In the genomic region with DNA sequence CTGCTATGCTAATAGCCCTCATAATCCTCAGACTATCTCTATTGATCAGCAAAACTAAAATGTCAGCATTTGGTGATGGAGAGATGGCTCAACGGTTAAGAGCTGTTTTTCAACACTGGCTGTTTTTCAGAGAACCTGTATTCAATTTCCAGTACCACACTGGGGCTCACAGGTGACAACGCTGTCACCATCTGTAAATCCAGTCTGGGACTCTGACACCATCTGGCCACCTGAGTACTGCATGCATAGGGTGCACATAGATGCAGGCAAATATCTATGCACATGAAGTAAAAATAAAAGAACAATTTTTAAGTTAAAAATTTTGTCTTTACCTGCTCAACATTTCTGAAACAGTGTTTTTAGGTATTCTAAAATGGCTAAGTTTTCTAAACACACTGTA, we compare ENCODE assay signal across 20 mouse cellular contexts.
"Had no signal": no experiment of that assay in that cellular context is flagged by ENCODE, and none has a peak within 500 bp of the region (broad histone marks: within the 10 kb centered on the region; RNA-seq: fewer than 3 reads in every experiment).

No protein-coding gene starts in this region.

- H3K9ac ChIP-seq: limb, embryonic 12.5 days; limb, embryonic 15.5 days; liver, embryonic 14.5 days; liver, postnatal 0 days; lung, embryonic 14.5 days; neural tube, embryonic 12.5 days; neural tube, embryonic 15.5 days; stomach, embryonic 15.5 days had no signal

- H3K27ac ChIP-seq: limb, embryonic 12.5 days; limb, embryonic 15.5 days; liver, embryonic 14.5 days; neural tube, embryonic 12.5 days; neural tube, embryonic 15.5 days; stomach, embryonic 15.5 days had no signal

- H3K4me1 ChIP-seq: limb, embryonic 12.5 days; neural tube, embryonic 12.5 days had no signal

- H3K27me3 ChIP-seq: limb, embryonic 12.5 days; limb, embryonic 15.5 days; neural tube, embryonic 12.5 days; neural tube, embryonic 15.5 days; stomach, embryonic 15.5 days had no signal

- H3K9me3 ChIP-seq: limb, embryonic 12.5 days; limb, embryonic 15.5 days; neural tube, embryonic 12.5 days; neural tube, embryonic 15.5 days; stomach, embryonic 15.5 days had no signal

- H3K4me2 ChIP-seq: limb, embryonic 12.5 days; limb, embryonic 15.5 days; liver, embryonic 11.5 days; lung, embryonic 14.5 days; midbrain, embryonic 11.5 days; neural tube, embryonic 12.5 days; neural tube, embryonic 15.5 days; stomach, embryonic 15.5 days had no signal

- DNase-seq: kidney, postnatal 14 days; kidney, postnatal 4 days; left cerebral cortex, postnatal 4 days; liver, postnatal 0 days; lung, embryonic 14.5 days; lung, postnatal 10 days; lung, postnatal 4 days; midbrain, embryonic 14.5 days; right cerebral cortex, adult 18-20 months; right cerebral cortex, postnatal 25 days; spleen, adult 18-20 months; thymus, postnatal 25 days had no signal

- H3K4me3 ChIP-seq: limb, embryonic 12.5 days; limb, embryonic 15.5 days; neural tube, embryonic 12.5 days; neural tube, embryonic 15.5 days; stomach, embryonic 15.5 days had no signal

- ATAC-seq: liver, postnatal 0 days had no signal
